Mouse (Mus musculus) splenic B cell, adult 2 months (primary cell): ENCODE data around the gene 1700022I11Rik.
A peak's percentile ranks its signal among the peaks of the same experiment; 100 is the strongest.
"Not testable (repeated sequence)": the region's sequence is repeated elsewhere in the genome, so short reads cannot be mapped to it uniquely, and the experiment has no call there.

Source experiments
- DNase-seq: peaks from one replicate; pipeline ENCODE4 v3.0.0-alpha.2; 2011; ENCODE audit warnings: low read depth, low spot score
- H3K27me3 ChIP-seq: 2 replicates; pipeline ENCODE4 v1.6.1; 2012; ENCODE audit warnings: mild to moderate bottlenecking, low read length, moderate library complexity, mixed read lengths; ENCODE audit not compliant: control insufficient read depth, poor library complexity, insufficient read depth, severe bottlenecking
- H3K36me3 ChIP-seq: 2 replicates; pipeline ENCODE4 v1.6.1; 2012; ENCODE audit warnings: mild to moderate bottlenecking, low read length, moderate library complexity, mixed read lengths; ENCODE audit not compliant: control insufficient read depth, poor library complexity, insufficient read depth, severe bottlenecking

The 1700022I11Rik gene

GRCm38 (mm10) chr4:42958942-42959341, 10.5 kb upstream of the 1700022I11Rik start:
- no peaks in the 10 kb centered on the region for H3K27me3 ChIP-seq
- DNase-seq: no peak

GRCm38 (mm10) chr4:42959382-42959781, 10.0 kb upstream of the 1700022I11Rik start:
- Histone ChIP-seq H3K27me3 (no peaks in the 10 kb centered on the region), H3K36me3 (no peaks in the 10 kb centered on the region; the same call in 1 of the 2 replicates)
- DNase-seq: no peak

More at GRCm38 (mm10) chr4:42958942-42959341, 10.5 kb upstream of the 1700022I11Rik start:
- H3K36me3 ChIP-seq: no peaks in the 10 kb centered on the region; the same call in 1 of the 2 replicates

GRCm38 (mm10) chr4:42961592-42961991, 7.8 kb upstream of the 1700022I11Rik start:
- Histone ChIP-seq H3K36me3 (no peaks in the 10 kb centered on the region; the same call in 1 of the 2 replicates), H3K27me3 (no peaks in the 10 kb centered on the region)
- peak; percentile 80 for DNase-seq

GRCm38 (mm10) chr4:42963480-42963879, 5.9 kb upstream of the 1700022I11Rik start:
- DNase-seq: peak; percentile 35
- Histone ChIP-seq H3K36me3 (no peaks in the 10 kb centered on the region), H3K27me3 (no peaks in the 10 kb centered on the region)

GRCm38 (mm10) chr4:42965039-42965719, 4.2 kb upstream of the 1700022I11Rik start:
- peak; percentile 89 for DNase-seq

GRCm38 (mm10) chr4:42972952-42973351, 3.5 kb downstream of the 1700022I11Rik start:
- Histone ChIP-seq H3K27me3 (no peaks in the 10 kb centered on the region), H3K36me3 (no peaks in the 10 kb centered on the region)
- DNase-seq: no peak

More at GRCm38 (mm10) chr4:42965039-42965719, 4.2 kb upstream of the 1700022I11Rik start:
- H3K27me3 ChIP-seq: no peaks in the 10 kb centered on the region
- no peaks in the 10 kb centered on the region for H3K36me3 ChIP-seq

- Histone ChIP-seq H3K27me3 (no peaks in the 10 kb centered on the region), H3K36me3 (peaks cover under 1% of the 10 kb centered on the region; the same call in 1 of the 2 replicates)
- DNase-seq: no peak
Measured at GRCm38 (mm10) chr4:42973868-42974267, 4.5 kb downstream of the 1700022I11Rik start.

- Histone ChIP-seq H3K36me3 (peaks cover 12% of the 10 kb centered on the region; the same call in 1 of the 2 replicates), H3K27me3 (no peaks in the 10 kb centered on the region)
- DNase-seq: peak; percentile 47
Measured at GRCm38 (mm10) chr4:42978062-42978461, 8.7 kb downstream of the 1700022I11Rik start.

- H3K27me3 ChIP-seq, DNase-seq: not testable (repeated sequence)
- peaks cover 20% of the 10 kb centered on the region for H3K36me3 ChIP-seq
Measured at GRCm38 (mm10) chr4:42980467-42980866, 11.1 kb downstream of the 1700022I11Rik start.

GRCm38 (mm10) chr4:42988296-42988695, 18.9 kb downstream of the 1700022I11Rik start:
- Histone ChIP-seq H3K27me3 (no peaks in the 10 kb centered on the region), H3K36me3 (peaks cover 25% of the 10 kb centered on the region)
- peak; percentile 34 for DNase-seq

- Histone ChIP-seq H3K27me3 (no peaks in the 10 kb centered on the region), H3K36me3 (peaks cover 10% of the 10 kb centered on the region)
- no peak for DNase-seq
Measured at GRCm38 (mm10) chr4:42998022-42998421, 28.6 kb downstream of the 1700022I11Rik start.

- DNase-seq: peak; percentile 62
- Histone ChIP-seq H3K27me3 (no peaks in the 10 kb centered on the region), H3K36me3 (peaks cover 3% of the 10 kb centered on the region; the same call in 1 of the 2 replicates)
Measured at GRCm38 (mm10) chr4:42999451-43000140, 30.2 kb downstream of the 1700022I11Rik start.

GRCm38 (mm10) chr4:43000141-43000986, 31.0 kb downstream of the 1700022I11Rik start, which contains the start of gene Vcp:
TSS of gene Vcp (minus strand) at chr4:43000507.
- peak; percentile 99 for DNase-seq
- H3K36me3 ChIP-seq, H3K27me3 ChIP-seq: not testable (repeated sequence)

- Histone ChIP-seq H3K27me3 (no peaks in the 10 kb centered on the region), H3K36me3 (peaks cover 2% of the 10 kb centered on the region; the same call in 1 of the 2 replicates)
- DNase-seq: no peak
Measured at GRCm38 (mm10) chr4:43001272-43001671, 31.9 kb downstream of the 1700022I11Rik start.
